Mouse (Mus musculus) adrenal gland, postnatal 25 days (tissue): Measurements from ENCODE around the gene Ccdc88c. TPM values are rescaled to one million over a fixed set of nuclear protein-coding genes. Genes with fewer than 3 reads are reported as not detected.

Experiments
- DNase-seq: peaks from one replicate; pipeline ENCODE4 v3.0.0; 2021; ENCODE audit warnings: mixed read lengths
- total RNA-seq: library from RNA; stranded (reverse); gene quantifications from 2 replicates; pipeline ENCODE4 v1.2.3, GENCODE M21; 2021

Ccdc88c gene
- total RNA-seq, 1 experiment from 2014 or later: 4.6 TPM

DNA sequence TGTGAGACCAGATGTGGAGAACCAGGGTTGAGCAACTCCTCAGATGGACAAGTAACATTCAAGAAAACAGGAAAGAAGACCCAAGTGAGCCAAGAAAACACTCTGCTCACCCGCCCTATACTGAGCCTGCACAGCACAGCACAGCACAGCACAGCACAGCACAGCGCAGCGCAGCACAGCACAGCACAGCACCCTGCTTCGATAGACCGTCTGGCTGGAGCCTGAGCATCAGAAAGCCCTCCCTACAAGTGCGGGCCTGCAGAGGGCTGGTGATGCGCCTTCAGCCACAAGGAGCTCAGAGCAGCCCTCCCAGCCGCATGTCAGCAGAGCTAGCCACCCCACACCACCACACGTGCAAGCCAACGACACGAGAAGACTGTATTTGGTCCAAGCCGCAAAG is 61.5 kb downstream of the Ccdc88c start:
- DNase-seq: no peak

DNA sequence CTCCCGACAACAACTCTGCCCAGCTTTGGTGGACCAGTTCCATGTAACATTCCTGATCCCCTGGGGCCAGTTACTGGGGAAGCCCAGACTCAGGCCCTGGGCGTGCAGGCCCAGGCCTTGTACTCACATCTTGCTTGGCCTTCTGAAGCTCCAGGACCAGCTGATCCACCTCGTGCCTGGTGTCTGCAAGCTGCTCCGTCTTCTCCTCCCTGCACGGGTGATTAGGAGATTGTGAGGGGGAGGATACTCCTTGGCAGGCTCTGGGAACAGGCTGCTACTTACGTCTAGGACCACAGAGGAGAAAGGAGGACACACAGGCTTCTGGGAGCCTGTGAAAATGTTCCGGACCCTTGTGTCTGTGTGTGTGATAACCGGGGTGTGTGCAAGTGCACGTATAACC is 62.6 kb downstream of the Ccdc88c start:
- DNase-seq: no peak

DNA sequence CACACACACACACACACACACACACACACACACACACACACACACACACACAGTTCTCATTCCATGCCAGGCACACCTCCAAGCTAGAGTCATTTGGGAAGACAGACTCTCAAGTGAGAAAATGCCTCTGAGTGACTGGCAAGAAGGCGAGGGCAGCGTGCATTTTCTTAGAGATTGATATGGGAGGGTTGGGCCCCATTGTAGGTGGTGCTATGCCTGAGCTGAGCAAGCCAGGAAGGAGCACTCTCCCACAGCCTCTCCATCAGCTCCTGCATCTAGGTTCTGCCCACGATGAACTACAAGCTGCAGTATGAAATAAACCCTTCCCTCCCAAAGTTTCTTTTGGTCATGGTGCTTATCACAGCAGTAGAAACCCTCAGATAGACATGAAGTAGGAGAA is 63.6 kb downstream of the Ccdc88c start:
- no peak for DNase-seq

DNA sequence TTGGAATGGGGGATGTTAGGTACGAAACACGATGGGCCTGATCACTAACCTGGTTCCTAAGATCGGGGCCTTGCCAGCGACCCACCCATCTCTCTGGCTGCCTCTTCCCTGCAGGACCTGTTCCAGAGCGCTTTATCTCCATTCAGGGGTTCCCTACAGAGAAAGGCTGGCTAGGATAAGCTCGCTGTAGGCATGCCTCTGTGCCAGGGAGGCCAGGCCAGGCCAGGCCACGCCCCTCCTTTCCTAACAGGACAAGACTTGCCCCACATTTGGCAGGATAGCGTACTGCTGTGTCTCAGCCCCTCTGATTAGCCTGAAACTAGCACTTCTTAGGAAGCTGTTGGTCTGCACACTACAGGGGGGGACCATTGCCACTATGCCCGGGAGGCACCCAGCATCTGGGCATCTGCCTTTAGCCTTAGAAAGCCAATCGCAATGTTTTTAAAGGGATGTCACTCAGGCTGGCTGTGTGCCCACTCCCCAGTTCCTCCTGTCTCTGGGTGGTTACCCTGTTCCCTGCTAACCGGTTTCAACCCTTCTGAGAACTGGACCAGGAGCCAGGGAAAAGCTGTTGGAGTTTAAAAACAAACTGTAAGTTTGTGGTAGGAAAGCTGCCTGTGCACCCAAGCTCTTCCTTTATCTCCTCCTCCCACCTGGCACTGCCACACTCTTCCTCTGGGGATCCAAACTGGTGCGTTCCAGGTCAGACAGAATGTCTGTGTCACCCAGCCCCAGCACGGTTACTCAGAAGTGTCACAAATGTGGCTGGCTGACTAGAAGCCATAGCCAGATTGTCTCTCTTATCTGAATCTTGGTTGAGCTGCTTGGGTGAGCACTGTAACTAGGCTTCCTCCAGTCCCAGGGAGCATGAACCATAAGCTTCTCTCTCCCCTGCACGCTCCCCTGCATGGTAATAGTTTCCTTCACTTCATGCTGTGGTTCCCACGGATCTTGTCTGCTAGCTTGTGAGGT is 69.9 kb downstream of the Ccdc88c start:
- peak; percentile 31 for DNase-seq

DNA sequence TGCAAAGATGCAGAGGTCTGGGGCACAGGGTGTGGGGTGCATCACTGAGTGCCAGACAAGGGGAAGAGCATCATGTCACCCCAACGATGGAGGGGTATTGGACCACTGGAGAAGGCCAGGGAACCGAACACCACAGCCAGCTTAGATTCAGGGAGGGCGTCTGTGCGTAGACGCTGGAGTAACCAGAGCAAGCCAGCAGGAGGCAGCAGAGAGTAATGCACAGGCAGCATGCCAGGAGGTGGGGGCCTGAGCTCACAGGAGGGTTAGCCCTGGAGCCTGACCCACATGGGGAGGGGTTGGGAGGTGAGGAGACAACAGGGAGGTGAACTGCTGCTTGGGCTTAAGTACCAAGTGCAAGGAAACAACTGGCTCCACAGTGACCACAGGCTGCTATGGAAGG is 70.8 kb downstream of the Ccdc88c start:
- DNase-seq: peak; percentile 69

DNA sequence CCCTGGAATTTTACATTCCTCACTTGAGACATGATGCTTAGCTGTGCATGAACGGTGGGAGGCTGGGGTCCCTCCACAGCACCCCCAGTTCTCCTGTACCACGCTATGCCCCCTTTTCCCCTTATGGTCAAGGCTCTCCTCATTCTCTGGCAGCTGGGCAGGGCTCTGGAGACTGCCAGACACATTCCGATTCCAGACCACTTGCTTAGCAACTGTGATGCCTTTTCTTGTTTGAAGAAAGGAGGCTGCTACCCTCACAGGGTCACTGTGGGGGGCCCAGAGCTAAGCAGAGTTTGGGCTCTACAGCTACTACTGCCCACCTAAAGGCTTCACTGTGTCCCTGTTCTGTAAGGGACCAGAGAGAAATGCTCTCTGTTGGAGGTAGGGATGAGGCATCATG is 71.6 kb downstream of the Ccdc88c start:
- DNase-seq: no peak

DNA sequence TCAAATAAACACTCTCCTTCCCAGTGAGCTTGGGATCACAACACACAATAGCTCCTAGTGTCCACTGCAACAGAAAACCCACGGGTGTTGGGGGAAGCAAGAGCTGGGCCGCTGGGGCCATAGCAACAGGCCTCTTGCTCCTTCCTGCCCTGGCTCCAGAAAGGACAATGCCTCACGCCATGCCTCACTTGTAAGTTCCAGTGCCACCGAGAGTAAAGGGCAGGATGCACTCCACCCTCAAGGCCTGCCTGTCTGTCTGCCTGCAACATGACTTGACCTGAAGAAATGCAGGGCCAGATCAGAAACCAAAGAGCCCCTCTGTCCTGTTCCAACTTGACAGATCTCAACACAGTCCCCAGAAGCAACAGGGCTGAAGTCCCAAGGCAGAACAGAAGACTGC is 72.0 kb downstream of the Ccdc88c start:
- DNase-seq: no peak

DNA sequence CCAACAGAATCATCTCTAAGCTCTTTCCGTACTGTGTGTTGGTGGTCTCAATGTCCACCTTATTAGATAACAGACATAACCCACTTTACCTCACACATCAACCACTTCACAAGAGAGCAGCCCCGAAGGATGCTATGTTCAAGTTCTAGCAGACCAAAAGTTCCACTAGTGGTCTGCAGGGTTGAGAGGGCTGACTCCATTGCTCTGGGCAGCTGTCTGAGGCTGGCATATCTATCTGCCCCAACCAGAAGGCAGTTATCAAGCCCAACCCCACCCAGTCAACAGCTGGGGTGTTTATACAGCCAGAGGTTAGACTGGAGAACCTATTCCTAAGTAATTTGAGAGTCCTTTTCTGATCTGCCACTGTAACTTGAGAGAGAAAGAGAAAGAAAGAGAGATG is 72.8 kb downstream of the Ccdc88c start:
- no peak for DNase-seq

DNA sequence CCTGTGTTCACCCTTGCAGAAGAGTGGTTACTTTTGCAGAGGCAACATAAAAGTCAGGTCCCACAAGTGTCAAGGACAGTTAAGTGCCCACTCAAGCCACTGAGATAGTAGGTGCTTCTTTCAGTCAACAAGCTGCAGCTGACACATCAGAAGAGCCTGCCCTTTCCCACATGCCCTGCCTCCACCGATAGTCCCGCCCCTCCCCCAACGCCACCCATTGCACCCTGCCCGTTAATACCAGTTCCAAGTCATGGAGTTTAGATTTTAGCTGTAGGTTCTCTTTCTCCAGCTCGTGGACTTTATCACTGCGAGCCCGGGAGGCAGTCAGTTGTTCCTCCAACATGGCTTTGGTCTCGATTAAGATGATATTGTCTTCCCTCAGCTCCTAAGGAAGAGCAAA is 74.9 kb downstream of the Ccdc88c start:
- DNase-seq: no peak

DNA sequence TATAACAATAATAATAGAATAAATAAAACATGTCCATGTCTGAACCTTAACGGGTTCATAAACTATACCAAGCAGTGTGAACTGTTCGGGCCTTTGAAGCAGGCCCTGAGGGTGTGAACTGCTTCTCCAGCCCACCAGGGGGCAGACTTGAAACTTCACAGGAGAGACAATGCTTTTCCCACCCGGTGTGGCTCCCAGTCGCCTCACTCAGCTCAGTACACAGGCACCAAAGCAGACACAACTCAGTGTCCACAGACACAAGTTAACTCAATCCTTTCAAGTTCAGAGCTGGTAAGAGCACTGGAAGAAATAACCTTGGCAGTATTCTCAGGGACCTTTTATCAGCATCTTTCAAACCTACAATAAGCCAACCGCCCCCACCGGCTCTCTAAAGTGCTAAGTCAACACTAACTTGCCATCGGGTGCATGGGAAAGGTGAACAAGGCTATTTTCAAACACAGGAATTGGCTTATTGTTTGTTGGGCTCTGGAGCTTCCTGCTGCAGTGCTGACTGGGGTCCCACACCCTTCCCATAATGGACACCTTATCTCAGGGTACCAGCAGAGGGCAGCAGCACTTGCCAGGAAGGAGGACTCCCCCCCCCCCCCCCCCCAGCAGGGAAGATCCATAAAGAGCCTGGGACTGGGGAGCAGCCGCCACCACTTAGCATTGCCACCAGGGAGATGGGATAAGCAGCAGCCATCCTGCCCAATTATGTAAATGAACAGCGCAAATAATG is 76.5 kb downstream of the Ccdc88c start:
- peak; percentile 72 for DNase-seq

DNA sequence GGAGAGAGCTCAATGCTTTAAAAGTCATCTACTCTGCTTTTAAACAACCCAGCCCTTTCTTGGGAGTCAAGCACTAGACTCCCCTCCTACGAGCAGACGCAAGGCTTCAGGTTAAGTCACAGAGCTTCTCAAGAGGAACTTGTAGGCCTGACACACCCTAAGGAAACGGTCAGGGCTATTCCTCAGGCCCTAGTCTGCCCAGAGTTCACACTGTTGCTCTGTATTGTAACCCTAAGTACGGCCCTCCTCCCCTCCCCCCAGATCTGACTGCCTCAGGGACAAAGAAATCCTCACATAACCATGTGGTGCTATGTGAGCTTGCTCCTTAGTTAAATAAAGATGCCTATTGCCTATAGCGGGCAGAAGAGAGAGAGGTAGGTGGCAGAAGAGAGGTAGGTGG is 79.7 kb downstream of the Ccdc88c start:
- DNase-seq: no peak

DNA sequence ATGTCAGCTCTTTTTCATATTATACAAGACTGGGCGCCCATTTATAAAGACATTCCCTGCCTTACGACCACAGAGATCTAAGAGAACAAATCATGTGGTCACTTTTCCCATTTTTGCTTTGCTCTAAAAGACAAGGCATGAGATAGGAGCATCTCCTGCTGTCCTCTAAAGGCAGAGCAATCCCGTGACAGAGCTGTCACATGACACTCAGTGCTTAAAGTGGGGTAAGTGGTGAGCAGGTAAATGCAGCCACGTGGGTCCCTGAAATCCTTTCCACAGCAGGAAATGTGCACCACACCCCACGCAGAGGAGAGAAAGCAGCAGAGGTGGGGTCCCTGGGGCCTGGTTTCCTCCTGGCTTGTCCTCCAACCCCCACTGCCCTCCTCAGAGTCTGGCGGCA is 80.8 kb downstream of the Ccdc88c start:
- DNase-seq: no peak

DNA sequence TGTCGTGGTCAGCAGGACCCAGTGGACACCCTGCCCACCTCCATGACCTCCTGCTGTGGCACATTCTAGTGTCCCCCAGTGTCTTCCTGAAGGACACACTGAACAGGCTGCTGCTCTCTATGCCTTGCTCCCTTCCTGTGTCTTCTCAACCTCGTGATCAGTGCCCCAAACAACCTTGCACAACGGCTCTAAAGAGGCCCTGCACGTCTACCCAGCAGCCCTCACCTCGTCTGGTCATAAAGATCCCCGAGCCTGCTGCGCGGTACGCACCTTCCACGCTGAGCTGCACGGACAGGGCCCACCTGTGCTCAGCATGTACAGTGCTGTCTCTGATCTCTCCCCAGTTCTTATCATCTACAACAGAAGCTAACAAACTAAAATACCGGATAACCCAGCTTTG is 82.9 kb downstream of the Ccdc88c start:
- no peak for DNase-seq

DNA sequence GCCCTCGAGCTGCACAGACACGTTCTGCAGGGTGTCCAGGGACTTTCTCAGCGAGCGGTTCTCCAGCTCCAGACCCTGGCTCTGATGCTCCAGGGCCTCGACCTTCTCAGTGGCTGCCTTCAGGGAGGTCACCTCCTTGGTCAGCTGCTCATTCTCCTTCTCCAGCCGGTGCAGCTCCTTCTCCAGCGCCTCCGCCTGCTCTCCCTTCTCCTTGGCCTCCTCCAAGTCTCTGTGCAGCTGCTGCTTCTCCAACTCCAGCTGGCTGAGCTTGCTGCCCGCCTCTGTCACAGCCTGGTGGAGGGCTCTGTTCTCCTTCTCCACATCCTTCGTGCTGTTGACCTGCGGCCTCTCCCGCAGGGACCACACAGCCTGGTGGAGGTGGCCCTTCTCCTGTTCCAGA is 83.4 kb downstream of the Ccdc88c start:
- DNase-seq: no peak

DNA sequence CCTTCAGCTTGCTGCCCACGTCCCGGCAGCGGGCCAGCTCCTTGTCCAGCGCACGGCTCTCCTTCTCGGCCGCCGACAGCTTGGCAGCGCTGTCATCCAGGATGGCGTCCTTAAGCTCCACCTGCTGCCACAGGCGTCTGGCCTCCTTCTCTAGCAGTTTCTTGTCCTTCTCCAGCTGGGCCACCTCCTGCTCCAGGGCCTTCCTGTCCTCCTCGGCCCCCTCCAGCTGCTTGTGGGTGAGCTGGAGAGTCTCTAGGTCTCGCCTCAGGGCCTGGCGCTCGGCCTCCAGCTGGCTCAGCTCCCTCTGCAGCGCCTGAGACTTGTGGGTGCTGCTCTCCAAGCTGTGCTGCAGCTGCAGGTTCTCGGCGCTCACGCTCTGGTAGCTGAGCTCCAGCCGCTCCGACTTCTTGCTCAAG is 83.9 kb downstream of the Ccdc88c start:
- no peak for DNase-seq

DNA sequence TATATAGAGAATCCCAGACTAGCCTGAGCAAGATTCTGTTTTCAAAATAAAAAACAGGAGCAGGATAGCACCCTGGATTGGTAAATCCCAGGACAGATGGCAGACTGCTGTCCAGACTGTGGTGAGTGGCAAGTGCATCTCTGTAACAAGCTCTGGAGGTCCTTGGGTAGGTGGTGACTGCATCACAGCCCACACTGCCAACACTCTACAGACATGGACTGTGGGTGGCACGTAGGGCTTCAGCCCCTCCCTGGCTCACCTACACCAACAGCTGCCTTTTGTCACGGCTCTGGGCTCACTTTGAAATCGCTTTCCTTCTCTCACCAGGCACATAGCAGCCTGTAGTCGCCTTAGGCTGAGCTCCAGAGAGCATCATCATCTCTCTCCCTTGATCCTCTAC is 85.7 kb downstream of the Ccdc88c start:
- DNase-seq: no peak

DNA sequence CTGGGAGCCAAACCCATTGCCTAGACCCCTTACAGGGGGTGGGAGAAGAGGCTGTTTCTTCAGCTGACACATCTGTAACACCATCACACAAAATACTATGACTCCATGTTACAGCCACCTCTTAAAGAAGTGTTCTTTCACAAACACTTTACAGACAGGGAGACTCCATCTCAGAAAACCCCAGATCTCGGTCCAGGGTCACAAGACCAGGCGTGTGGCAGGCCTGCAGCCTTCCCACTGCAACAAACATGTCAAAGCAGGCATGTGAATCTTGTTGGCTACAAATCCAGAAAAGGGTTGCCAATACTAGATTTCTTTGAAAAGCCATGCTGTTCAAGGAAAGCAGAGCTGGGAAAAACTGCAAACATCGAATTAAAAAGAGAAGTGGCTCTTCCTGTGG is 87.5 kb downstream of the Ccdc88c start:
- DNase-seq: no peak

DNA sequence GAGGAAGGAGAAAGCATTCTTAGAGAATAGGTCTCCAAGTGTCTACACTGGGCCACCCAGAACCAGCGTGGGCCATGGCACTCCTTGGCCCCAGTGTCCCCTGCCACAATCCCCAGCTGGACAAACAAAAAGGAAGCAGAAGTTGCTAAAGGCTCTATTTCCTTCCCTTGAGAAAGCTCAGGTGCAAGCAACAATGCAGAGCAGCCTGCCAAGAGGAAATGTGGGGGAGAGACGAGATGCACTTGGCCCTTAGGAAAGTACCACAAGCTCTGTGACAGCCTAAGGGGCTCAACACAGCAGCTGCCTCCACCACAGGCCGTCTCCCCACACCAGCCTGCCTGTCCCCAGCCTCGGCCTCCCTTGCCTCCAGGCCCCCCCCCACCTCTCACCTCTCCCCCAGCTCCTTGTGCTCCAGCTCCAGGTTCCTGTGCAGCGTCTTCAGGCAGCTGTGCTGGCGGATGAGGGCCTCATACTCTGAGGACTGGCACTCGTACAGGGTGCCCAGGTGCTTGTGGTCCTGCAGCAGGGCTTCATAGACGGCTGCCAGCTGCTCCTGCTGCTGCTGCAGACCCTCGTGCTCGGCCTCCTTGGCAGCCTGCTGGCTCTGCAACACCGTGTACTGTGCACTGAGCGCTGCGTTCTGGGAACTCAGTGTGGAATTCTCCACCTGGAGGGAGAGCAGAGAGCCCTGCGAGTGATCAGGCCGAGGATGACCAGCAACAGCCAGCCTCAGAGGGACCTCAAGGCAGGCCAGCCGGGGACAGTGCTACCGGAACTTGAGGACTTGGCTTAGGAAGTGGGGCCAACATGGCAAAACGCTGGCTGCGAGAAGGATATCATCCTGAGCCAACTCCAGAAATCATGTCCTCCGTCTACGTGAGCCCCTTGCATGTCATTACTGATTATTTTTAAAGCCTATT is 91.2 kb downstream of the Ccdc88c start:
- DNase-seq: peak; percentile 19

DNA sequence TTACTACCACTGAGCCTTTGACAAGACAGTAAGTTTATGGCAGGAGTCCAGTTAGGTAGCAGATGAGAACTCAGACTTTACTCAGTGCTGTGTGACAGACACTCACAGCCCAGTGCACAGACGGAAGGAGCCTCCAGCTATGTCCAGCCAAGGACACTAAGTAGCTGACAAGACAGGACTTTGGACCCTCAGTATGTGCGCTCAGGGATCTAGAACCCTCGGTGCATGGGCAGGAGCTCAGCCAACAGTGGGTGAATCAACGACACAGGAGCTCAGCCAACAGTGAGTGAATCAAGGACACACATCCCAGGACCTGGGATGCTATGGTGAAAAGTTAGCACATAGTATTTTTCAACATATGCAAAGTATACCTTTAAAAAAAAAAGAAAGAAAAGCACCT is 92.1 kb downstream of the Ccdc88c start:
- DNase-seq: no peak

DNA sequence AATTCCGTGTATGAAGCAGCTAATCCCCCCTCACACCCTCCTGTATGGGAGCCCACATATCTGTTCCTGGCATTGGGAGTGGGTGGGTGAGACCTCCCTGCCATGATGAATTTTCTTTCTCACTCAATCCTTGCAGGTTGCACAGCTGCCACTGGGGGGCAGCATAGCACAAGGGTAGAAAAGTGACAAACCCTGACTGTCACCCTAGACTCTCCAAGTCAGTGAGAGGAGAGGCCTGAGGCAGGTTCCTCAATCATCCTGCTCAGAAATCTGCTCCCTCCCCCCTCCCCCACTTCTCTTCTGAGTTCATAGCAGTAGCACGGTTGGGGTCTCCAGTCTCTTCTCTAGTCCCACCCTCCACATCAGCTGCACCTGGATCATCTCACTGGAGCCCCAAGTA is 92.7 kb downstream of the Ccdc88c start:
- peak; percentile 78 for DNase-seq

DNA sequence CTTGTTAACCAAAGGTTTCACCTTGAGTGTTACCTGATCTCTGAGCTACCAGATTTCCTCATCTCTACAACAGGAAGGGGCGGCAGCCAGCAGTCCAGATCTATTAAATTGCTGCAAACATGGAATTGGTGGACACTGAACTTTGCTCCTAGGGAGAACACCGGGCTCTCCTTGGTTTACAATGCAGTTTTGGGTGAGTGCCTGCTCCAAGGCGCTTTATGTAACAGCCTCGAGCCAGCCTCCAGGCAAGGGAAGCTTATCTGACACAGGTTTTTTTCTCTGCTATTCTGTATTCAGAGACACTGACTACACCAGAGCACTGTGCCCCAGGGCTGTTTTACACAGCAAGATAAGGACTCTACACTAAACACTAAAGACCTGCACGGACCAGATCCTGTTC is 94.1 kb downstream of the Ccdc88c start:
- no peak for DNase-seq

DNA sequence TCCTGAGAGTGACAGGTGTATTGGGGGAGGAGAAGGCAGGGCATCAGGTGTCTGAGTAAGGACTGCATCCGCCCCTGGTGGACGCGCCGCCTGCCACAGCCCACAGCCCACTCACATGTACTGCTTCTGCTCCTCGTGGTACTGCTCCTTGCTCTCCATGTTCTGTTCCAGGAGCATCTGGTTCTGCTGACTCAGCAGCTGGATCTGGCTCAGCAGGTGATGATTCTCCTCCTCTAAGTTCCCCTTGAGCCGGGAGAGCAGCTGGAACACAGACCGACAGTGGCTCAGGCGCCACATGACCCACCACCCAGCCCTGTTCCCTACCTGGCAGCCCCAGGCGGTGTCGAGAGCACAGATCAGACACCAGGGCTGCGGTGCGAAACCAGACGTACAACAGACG is 97.2 kb downstream of the Ccdc88c start:
- no peak for DNase-seq

DNA sequence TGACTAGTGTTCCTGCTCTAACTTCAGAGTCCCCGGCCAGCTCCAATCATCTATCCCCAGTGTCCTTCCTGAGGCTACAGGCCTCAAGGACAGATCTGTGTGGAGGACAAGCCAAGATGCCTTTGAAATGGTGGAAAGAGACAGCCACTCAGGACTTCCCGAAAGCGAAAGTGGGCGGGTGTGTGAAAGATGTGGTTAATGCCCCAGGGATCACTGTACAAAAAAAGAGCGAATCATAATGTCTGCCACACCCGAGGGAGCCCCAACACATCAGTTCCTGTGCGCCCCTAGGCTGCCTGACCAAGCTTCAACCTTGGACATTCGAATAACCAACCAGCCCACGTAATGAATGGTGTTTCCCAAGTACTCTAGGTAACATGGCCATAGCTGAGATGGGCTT is 100.6 kb downstream of the Ccdc88c start:
- DNase-seq: no peak
